Mouse (Mus musculus): ENCODE results near the gene Magi1.

Magi1 gene

DNA sequence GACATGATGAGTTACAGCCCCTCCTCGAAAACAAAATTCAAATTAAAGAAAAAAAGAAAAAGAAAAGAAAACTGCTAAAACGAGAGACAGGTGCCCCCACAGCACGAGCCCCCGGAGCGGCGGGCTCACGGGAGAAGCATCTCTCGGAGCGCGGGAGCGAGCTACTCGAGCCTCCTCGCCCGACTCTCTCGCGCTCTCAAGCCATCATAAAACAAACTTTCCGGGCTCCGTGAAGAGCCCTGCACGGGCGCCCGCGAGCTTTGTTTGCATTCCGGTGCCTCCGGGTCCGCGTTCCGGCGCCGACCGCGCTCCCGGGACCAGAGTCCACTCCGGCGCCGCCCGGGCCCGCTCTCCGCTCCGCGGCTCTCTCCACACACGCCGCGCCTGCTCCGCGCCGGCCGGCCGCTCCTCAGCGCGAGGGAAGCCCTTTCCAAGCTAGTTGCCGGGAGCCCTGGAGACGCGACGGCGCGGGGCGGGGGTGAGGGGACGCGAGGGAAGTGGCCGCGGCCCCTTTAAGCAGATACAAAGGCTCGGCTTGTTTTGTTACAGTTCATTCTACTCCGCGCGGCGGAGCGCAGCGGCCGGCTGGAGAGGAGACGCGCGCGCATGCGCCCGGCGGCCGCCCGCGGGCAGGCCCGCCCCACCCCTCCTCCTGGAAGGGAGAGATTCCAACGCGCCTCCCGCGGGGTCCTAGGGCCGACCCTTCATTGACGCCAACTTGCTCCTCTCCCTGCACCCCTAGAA lies at the start of gene Magi1:
Gene Magi1 (minus strand): TSS at position 600 of the 744 bp plus-strand sequence.
- DNase-seq (ENCODE audit: low read depth in 2 of 2, low spot score in 2 of 2), result no peak

GRCm38 (mm10) chr6:94327143-94327542 lies 43.4 kb upstream of the Magi1 start:
- DNase-seq (ENCODE audit: low read depth in 2 of 2, low spot score in 2 of 2), result no peak

- DNase-seq (ENCODE audit: low read depth in 2 of 2, low spot score in 2 of 2), result no peak
These were observed 33.2 kb upstream of the Magi1 start for GRCm38 (mm10) chr6:94316886-94317285.

GRCm38 (mm10) chr6:94312285-94312684 lies 28.6 kb upstream of the Magi1 start:
- DNase-seq (ENCODE audit: low read depth in 2 of 2, low spot score in 2 of 2), result no peak

DNA sequence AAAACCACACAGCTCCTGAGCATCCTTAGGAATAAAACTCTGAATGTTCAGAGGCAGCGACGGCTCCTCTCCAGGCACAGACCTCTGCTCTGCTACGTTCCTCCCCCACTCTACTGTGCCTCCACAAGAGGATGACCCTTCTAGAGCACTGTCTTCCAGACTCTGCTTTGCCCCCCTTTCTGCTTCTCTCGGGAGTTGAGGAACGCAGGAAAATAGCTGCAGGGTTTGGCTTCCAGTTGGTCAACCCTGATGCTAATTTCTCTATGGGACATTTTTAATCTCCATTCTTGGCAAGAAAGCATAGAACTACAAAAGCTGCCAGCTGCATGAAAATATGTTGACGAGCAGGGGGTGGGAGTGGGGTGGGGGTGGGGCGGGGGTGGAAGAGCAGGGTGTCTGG lies 24.8 kb upstream of the Magi1 start:
- DNase-seq (ENCODE audit: low read depth in 2 of 2, low spot score in 2 of 2), result no peak

- DNase-seq (ENCODE audit: low read depth in 2 of 2, low spot score in 2 of 2), result no peak
These were observed 19.8 kb upstream of the Magi1 start for GRCm38 (mm10) chr6:94303512-94303911.

GRCm38 (mm10) chr6:94301804-94302203 lies 18.1 kb upstream of the Magi1 start:
- DNase-seq (ENCODE audit: low read depth in 2 of 2, low spot score in 2 of 2), result no peak

DNA sequence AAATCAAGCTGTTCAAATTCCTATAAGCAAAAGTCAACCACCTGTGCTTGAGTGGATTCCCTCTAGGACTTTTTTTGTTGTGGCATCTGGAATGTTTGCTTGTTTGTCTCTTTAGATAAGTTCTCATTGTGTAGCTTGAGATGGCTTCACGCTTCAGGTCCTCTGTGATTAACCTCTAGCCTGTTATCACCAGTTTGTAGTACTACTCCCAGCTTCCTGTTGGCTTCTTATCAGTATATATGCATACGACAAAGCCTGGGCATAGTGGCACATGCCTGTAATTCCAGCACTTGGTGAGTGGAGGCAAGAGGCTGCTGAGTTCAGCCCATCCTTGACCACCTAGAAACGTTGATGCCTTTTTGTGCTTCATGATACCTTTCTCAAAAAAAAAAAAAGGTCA lies 16.8 kb upstream of the Magi1 start:
- no peak for DNase-seq (ENCODE audit: low read depth in 2 of 2, low spot score in 2 of 2)

- DNase-seq (ENCODE audit: low read depth in 2 of 2, low spot score in 2 of 2), result no peak
These were observed 3.7 kb upstream of the Magi1 start for GRCm38 (mm10) chr6:94287387-94287786.

GRCm38 (mm10) chr6:94286555-94286954 lies 2.8 kb upstream of the Magi1 start:
- DNase-seq (ENCODE audit: low read depth in 2 of 2, low spot score in 2 of 2), result no peak

GRCm38 (mm10) chr6:94284089-94284825 lies 540 bp upstream of the Magi1 start:
- DNase-seq (ENCODE audit: low read depth in 2 of 2, low spot score in 2 of 2), result no peak

- DNase-seq (ENCODE audit: low read depth in 2 of 2, low spot score in 2 of 2), result no peak
These were observed 1.1 kb downstream of the Magi1 start for GRCm38 (mm10) chr6:94282301-94283241.

- no peak for DNase-seq (ENCODE audit: low read depth in 2 of 2, low spot score in 2 of 2)
These were observed 2.0 kb downstream of the Magi1 start for GRCm38 (mm10) chr6:94281606-94282280.

DNA sequence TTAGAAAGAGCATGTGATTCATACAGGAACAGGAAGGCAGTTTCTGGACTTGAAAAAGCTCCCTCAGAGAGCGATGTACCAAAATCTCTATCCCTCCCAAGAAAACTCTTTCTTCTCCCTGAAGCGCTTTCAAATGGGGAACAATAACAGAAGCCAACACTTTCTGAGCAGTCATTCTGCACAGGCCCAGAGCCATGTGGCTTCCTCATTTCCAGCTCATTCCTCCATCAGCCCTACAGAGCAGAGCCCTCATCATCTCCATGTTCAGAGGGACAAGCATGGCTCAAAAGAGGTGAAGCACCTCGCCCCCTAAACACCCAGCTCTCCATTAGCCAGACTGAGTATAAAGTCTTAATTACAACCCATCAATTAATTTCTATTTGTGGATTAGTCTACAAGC lies 9.8 kb downstream of the Magi1 start:
- no peak for DNase-seq (ENCODE audit: low read depth in 2 of 2, low spot score in 2 of 2)

- DNase-seq (ENCODE audit: low read depth in 2 of 2, low spot score in 2 of 2), result no peak
These were observed 13.7 kb downstream of the Magi1 start for GRCm38 (mm10) chr6:94270001-94270400.

DNA sequence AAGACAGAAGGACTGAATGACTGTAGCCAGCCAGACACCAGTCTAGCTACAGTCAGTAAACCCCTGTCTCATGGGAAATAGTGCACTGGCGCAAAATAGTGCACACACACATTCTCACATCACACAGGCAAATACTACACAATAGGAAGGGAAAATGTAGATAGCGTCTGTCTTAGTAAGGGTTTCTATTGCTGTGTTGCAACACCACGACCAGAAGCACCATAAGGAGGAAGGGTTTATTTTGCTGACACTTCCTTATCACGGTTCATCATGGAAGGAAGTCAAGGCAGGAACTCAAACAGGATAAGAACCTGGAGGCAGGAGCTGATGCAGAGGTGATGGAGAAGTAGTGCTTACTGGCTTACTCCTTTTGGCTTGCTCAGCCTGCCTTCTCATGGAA lies 14.5 kb downstream of the Magi1 start:
- no peak for DNase-seq (ENCODE audit: low read depth in 2 of 2, low spot score in 2 of 2)

GRCm38 (mm10) chr6:94265244-94265935 lies 18.3 kb downstream of the Magi1 start:
- no peak for DNase-seq (ENCODE audit: low read depth in 2 of 2, low spot score in 2 of 2)

- DNase-seq (ENCODE audit: low read depth in 2 of 2, low spot score in 2 of 2), result no peak
These were observed 19.4 kb downstream of the Magi1 start for GRCm38 (mm10) chr6:94264183-94264941.

- DNase-seq (ENCODE audit: low read depth in 2 of 2, low spot score in 2 of 2), result no peak
These were observed 22.9 kb downstream of the Magi1 start for GRCm38 (mm10) chr6:94260831-94261230.

- DNase-seq (ENCODE audit: low read depth in 2 of 2, low spot score in 2 of 2), result no peak
These were observed 23.7 kb downstream of the Magi1 start for GRCm38 (mm10) chr6:94259981-94260380.

All from CD8-positive naive resting alpha-beta T cell, adult 2 months (primary cell).